ENCODE assay signal across 13 mouse cellular contexts in genomic region chr7:4860926-4861325, GRCm38 (mm10). TPM values are rescaled to one million over a fixed set of nuclear protein-coding genes. Genes with fewer than 3 reads are reported as not detected.
"Had no signal": no experiment of that assay in that cellular context is flagged by ENCODE, and none has a peak within 500 bp of the region (broad histone marks: within the 10 kb centered on the region; RNA-seq: fewer than 3 reads in every experiment).

No protein-coding gene starts in this region.

RNA-seq across cellular contexts. Expression of gene Shisa7, which starts 16.4 kb away (rescaled TPM):
- polyA plus RNA-seq: heart, postnatal 0 days; liver, embryonic 12.5 days; liver, embryonic 16.5 days had no signal

RNA-seq across cellular contexts. Expression of gene Gm36210, which starts 45.4 kb away (rescaled TPM):
- polyA plus RNA-seq: gonadal fat pad, adult 2 months; heart, embryonic 13.5 days; heart, embryonic 15.5 days; hindbrain, embryonic 11.5 days; intestine, embryonic 14.5 days; intestine, embryonic 16.5 days; kidney, embryonic 15.5 days; large intestine, adult 2 months; limb, embryonic 11.5 days; limb, embryonic 13.5 days; liver, embryonic 12.5 days; liver, embryonic 16.5 days had no signal
